Mouse (Mus musculus): Measurements from ENCODE around the gene Gm20826. TPM values are rescaled to one million over a fixed set of nuclear protein-coding genes. Genes with fewer than 3 reads are reported as not detected.

The Gm20826 gene
- polyA plus RNA-seq (2021; fragmentation: Nextera tagmentation), result not detected in 2 replicates
- long read RNA-seq, experiment 1, result 0 reads
- long read RNA-seq, experiment 2, result 0 reads

GRCm38 (mm10) chrY:7638389-7638788 is at the start of gene Gm20826:
Gene Gm20826 (minus strand): TSS chrY:7638489.

Other genes with a start within 250 kb of the Gm20826 start
- gene Gm21788, start 233.5 kb downstream of the Gm20826 start, polyA plus RNA-seq (2021; fragmentation: Nextera tagmentation), result not detected in 2 replicates
- not detected in 2 replicates for gene Gm28576, start 84.5 kb upstream of the Gm20826 start, polyA plus RNA-seq (2021; fragmentation: Nextera tagmentation)

Data from layer of hippocampus, adult 6 months (tissue).